Mouse (Mus musculus) kidney, postnatal 4 days (tissue): ENCODE measurements around the gene Zfp346.

ENCODE experiments used
- DNase-seq, 2 experiments: peaks; one replicate each; pipeline ENCODE4 v3.0.0; 2021; ENCODE audit warnings: mixed read lengths in 2 of 2

The Zfp346 gene

GRCm38 (mm10) chr13:55152621-55153415 lies 47.7 kb downstream of the Zfp346 start, which contains the start of gene Fgfr4:
Gene Fgfr4, plus strand, starts transcription at chr13:55152640.
- DNase-seq: peak; percentile 85 to 91

- no peak for DNase-seq
These were observed 48.8 kb downstream of the Zfp346 start for GRCm38 (mm10) chr13:55153951-55154350.

- DNase-seq: no peak
These were observed 57.3 kb downstream of the Zfp346 start for GRCm38 (mm10) chr13:55162365-55162764.

- DNase-seq: peak; percentile 79 to 83
These were observed 58.4 kb downstream of the Zfp346 start for GRCm38 (mm10) chr13:55163553-55163952.

- DNase-seq: no peak
These were observed 60.8 kb downstream of the Zfp346 start for GRCm38 (mm10) chr13:55165831-55166339.

GRCm38 (mm10) chr13:55166806-55167725 lies 62.0 kb downstream of the Zfp346 start:
- DNase-seq: no peak

- peak; percentile 28 to 43 for DNase-seq
These were observed 62.7 kb downstream of the Zfp346 start for GRCm38 (mm10) chr13:55167798-55168197.

- peak in 1 of 2 experiments; percentile 32 for DNase-seq
These were observed 63.1 kb downstream of the Zfp346 start for GRCm38 (mm10) chr13:55168255-55168654.

- DNase-seq: peak; percentile 82 to 90
These were observed 63.9 kb downstream of the Zfp346 start for GRCm38 (mm10) chr13:55168958-55169369.

GRCm38 (mm10) chr13:55171517-55172335 lies 66.6 kb downstream of the Zfp346 start:
- peak; percentile 62 to 74 for DNase-seq

- DNase-seq: peak in 1 of 2 experiments; percentile 19
These were observed 67.2 kb downstream of the Zfp346 start for GRCm38 (mm10) chr13:55172336-55172770.

- DNase-seq: no peak
These were observed 69.2 kb downstream of the Zfp346 start for GRCm38 (mm10) chr13:55174347-55174746.

GRCm38 (mm10) chr13:55176265-55176664 lies 71.2 kb downstream of the Zfp346 start:
- DNase-seq: no peak

- peak; percentile 25 to 35 for DNase-seq
These were observed 72.9 kb downstream of the Zfp346 start for GRCm38 (mm10) chr13:55177903-55178496.

- DNase-seq: peak; percentile 84 to 86
These were observed 73.4 kb downstream of the Zfp346 start for GRCm38 (mm10) chr13:55178556-55178955.

- DNase-seq: no peak
These were observed 74.5 kb downstream of the Zfp346 start for GRCm38 (mm10) chr13:55179591-55179990.

- DNase-seq: no peak
These were observed 76.7 kb downstream of the Zfp346 start for GRCm38 (mm10) chr13:55181786-55182172.

GRCm38 (mm10) chr13:55182173-55182894 lies 77.2 kb downstream of the Zfp346 start:
- DNase-seq: peak; percentile 73 to 87

GRCm38 (mm10) chr13:55183382-55183781 lies 78.3 kb downstream of the Zfp346 start:
- DNase-seq: peak in 1 of 2 experiments; percentile 29
